Mouse (Mus musculus) left cerebral cortex, postnatal 4 days (tissue): ENCODE results near the gene Wasf3. TPM values are rescaled to one million over a fixed set of nuclear protein-coding genes. Genes with fewer than 3 reads are reported as not detected.

Source experiments
- DNase-seq: peaks from one replicate; pipeline ENCODE4 v3.0.0-alpha.2; 2022
- intact Hi-C: fragments of 180-260 bp; cut with DNase I; formaldehyde crosslinking; loops from one replicate; pipeline ENCODE4 v1.15.1; 2025
- total RNA-seq, 2 experiments: library from RNA; stranded (reverse); gene quantifications; 2 replicates each; pipeline ENCODE4 v1.2.3; 2021

Gene Wasf3
- 10 to 100 TPM; 64.9 to 66.0 TPM for total RNA-seq

DNA sequence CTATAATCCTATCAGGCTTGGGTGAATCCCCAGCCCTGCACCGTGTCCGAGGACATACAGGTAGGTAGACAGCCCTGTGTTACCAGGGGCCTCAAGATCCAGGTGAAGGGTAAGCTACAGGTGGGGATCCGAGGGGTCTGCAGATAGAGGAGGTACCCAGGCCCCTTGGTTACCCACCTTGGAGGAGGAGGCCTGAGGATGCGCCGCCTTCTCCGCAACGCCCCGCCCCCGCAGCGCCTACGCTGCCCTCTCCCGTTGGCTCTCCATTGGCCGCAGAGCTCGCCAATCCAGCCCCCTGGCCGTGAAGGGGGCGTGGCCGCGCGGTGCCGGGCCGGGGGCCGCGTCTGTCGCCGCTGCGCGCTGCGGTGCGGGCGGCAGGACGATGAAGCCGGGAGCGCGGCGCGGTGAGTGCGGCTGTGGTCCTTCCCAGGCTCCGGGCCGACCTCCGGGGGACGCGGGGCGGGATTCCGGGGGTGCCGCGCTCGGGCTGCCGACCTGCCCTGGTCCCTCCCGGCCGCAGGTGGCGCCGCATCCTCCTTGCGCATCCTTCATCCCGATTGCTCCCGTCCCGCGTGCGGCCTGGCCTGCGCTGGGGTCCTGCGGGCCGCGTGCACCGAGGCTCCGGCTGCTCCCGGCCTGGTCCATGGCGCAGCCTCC lies at the start of gene Wasf3:
Gene Wasf3, plus strand, starts transcription at position 51 of the 657 bp plus-strand sequence.
- peak; percentile 96 for DNase-seq
- intact Hi-C loops: loop anchor here (5.0 kb wide), 1 partner anchor 53 kb away; no protein-coding TSS in a partner anchor

DNA sequence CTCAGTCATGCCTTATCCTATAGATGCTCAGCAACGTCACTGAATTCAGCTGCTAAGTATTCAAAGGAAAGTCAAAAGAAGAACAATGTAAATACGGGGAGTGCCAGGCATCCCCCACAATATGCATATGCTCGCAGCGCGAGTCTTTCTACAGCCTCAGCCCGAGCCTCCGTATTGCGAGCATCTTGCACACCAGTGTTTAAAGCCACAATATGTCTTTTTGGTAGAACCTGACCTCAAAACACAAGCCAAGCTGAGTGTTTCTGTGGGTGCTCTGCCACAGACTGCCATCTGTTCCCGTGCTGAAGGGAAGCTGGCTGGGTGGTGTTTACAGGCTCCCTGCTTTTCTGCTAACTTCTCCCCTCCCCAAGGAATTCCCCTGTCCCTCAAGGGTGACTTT lies 46.7 kb upstream of the Wasf3 start:
- DNase-seq: no peak
- intact Hi-C loops: no loop called here

DNA sequence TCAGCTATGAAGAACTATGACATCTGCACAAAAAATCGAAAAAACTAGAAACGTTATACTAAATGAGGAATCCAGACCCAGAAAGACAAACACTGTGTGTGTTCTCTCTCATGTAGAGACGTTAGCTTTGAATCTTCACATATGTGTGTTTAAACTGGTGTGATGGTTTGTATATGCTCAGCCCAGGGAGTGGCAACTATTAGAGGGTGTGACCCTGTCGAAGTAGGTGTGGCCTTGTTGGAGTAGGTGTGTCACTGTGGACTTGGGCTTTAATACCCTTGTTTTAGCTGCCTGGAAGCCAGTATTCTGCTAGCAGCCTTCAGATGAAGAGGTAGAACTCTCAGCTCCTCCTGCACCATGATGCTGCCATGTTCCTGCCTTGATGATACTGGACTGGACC lies 44.7 kb upstream of the Wasf3 start:
- no peak for DNase-seq
- intact Hi-C loops: no loop called here

DNA sequence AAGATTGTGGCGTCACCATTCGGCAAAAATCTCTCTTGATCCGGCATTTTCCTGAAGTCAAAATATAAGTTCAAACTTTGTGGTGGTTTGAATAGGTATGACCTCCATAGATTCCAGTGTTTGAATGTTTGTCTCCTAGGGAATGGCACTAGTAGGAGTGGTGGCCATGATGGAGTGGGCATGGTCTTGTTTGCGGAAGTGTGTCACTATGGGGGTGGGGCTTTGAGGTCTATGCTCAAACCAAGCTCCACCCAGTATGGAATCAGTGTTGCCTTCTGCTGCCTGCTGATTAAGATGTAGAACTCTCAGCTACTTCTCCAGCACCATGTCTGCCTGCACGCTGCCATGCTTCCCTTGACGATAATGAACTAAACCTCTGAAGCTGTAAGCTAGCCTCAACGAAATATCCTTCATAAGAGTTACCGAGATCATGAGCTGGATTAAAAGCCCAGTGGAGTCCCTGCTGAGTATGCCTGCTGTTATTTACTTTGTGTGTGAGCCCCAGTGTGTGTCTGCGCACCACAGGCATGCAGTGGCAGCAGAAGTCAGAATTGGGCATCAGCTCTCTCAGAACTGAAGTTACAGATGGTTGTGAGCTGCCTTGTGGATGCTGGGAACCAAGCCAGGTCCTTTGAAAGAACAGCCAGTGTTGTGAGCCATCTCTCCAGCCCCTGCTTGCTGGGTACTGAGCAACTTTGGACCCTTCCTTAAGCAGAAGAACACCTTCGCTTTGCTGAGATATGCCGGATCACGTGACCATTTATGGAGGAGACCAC lies 39.7 kb upstream of the Wasf3 start:
- intact Hi-C loops: no loop called here
- DNase-seq: peak; percentile 22

DNA sequence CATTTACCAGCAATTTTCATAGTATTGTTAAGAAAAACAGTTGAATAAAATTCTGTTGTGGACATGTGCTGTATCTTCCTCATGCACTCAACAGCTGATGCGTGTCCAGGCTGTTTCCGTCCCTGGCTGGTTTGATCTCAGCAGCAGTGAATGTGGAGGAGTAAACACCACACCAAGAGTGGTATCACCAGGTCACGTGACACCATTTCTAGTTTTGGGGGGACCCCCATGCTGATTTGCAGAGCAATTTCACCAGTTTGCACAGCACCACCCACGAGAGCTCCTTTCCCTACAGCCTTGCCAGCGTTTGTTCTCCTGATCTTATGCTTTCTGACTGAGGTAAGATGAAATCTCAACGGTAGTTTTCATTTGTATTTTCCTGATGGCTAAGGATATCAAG lies 37.7 kb upstream of the Wasf3 start:
- intact Hi-C loops: no loop called here
- no peak for DNase-seq

DNA sequence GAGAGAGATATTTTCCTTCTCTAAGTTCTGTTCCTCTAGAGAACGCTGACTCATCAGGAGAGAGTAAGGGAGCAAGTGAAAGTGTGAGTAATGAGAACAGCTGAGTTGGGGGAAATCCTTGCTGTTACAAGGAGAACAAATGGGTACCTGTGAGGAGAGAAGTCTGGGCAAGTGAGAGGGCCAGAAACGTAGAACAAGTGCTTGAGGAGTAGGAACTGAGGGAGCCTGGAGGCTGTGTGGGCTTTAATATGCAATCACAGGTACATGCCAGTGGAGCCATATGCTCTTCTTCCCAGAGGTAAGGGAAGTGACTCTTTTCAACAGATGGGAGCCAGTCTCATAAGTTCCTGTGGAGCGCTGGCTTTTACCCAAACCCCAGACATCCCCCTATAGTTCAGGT lies 35.6 kb upstream of the Wasf3 start:
- intact Hi-C loops: no loop called here
- DNase-seq: no peak

DNA sequence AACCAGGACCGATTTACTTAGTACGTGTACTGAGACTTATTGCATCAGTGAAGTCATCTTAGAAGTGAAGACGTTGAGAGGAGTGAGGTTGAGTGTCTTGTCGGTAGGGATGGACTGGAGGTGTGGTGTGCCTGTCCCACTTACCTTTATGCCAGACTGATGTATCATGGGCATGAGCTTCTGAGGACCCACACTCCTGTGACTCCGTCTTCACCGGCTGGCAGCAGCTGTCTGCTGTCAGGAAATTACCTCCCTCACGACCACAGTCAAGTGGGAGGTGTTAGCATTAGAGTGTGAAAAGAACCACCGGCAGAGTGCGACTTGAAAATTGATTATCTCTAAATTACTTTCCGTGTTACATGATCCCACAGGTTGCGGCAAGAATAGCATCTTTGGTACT lies 34.0 kb upstream of the Wasf3 start:
- intact Hi-C loops: no loop called here
- DNase-seq: no peak

DNA sequence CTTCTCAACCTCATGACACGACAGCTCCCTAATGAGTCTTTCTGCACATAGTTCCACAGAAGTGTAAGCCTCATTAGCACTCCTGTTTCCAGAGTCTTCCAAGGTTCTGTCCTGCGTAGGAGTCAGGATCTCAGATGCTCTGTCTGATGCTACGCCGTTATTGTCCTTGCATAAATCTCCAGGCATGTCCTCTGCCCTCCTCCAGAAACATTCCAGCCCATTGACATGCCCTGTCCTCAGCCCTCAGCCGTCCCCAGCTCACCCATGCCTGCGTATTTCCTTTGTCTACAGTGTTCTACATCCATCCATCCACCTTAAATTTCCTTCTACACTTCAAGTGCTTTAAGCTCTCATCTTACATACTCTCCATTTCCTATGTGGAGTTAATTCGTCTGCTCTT lies 32.8 kb upstream of the Wasf3 start:
- DNase-seq: no peak
- intact Hi-C loops: no loop called here

DNA sequence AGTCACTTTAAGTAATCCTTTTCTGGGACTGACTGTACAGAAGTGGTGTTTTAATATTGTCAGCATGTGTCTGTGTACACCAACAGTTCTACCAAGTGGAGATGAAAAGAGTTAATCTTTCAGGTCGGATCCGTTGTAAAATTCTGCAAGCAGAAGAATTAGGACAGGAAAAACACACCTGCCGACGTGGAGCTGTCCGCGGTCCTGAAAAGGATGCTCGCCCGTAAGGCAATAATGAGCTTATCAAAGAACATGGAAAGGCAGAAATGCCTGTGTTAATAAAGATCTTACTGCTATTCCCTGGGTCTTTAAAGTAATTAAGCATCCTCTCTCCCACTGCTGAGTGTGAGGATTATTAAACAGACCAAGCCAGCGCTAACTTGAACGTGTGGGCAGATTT lies 24.4 kb upstream of the Wasf3 start:
- DNase-seq: no peak
- intact Hi-C loops: no loop called here

DNA sequence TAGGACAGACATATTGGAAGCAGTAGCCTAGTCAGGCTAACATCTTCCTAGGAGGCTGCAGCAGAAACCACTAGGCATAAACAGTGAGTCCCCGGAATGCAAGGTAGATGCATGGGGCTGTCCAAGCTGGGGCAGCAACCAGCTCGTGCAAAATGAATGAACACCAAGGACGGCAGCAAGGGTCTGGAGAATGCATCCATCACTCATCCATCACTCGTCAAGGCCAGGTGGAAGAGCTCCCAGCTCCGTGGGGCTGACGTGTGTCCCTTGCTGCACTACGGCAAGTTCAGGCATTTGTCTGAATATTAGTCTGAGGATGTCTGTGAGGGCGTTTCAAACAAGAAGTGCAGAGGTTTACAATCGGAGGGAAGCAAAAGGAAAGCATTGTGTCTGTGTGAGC lies 22.1 kb upstream of the Wasf3 start:
- intact Hi-C loops: no loop called here
- DNase-seq: no peak

DNA sequence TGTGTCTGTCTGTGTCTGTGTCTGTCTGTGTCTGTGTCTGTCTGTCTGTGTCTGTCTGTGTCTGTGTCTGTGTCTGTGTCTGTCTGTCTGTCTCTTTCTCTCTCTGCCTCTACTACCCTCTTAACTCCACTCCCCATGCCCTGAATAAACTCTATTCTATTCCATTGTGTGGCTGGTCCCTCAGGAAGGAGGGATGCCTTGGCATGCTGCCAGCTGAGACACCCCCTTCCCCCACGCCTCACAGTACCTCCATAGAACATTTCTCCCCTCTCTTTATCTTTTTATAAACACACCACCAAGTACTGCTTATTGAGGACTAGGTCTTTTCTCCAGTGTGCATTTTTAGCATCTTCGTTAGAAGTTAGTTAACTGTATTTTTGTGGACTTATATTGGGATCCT lies 16.4 kb upstream of the Wasf3 start:
- peak; percentile 61 for DNase-seq
- intact Hi-C loops: no loop called here

DNA sequence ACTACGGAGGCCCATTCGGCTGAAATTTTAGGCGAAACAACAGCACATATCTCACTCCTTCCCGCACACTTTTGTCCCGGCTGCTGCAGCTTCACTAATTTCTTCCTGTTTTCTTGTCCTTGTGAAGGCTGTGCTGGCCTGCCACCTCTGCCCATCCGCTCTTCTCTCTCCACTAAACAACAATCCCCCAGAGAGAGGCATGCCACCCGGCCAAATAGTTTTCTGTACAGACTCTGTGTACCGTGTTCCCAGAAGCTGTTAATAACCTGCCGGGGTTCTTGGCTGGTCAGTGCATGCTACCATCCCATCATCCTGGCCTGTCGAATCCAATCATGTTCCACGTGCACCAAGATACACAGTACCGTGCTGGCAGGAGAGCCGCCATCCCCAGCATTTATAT lies 15.8 kb upstream of the Wasf3 start:
- DNase-seq: peak; percentile 64
- intact Hi-C loops: no loop called here

DNA sequence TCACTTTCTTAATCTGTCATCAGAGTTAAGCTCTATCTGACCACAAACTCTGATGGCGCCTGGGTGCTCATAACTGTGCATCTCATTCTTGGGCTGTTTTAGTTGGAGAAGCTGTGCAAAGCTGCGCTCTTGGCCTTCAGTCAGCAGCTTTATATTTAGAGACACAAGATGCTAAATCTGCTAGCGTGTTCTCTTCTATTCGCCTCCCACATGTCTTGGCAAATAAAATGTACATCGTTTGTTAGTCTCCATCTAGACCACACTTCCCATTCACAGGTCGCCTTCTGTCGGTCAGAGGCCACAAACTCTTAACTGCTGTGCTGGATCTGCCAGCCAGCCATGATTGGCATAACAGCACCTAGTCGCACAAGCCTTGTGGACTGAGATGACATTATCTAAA lies 14.0 kb upstream of the Wasf3 start:
- DNase-seq: no peak
- intact Hi-C loops: no loop called here

DNA sequence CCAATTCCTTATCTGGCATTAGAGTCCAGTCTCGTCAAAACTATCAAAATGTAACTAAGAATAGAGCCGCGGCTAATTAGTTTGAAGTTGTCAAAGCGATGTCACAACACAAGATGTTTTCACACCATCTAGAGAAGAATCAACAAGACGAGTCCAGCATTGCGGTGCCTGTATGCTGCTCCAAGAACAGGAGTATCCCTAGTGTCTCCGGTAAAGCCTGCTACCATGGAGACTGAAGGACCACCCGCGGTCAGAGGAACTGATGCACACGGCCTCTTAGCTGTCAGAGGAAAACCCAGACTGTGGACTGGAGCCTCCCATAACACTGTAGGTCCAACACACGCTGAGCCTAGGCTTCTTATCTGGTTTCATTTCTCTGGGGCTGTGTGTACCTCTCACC lies 11.5 kb upstream of the Wasf3 start:
- DNase-seq: peak; percentile 31
- intact Hi-C loops: no loop called here

DNA sequence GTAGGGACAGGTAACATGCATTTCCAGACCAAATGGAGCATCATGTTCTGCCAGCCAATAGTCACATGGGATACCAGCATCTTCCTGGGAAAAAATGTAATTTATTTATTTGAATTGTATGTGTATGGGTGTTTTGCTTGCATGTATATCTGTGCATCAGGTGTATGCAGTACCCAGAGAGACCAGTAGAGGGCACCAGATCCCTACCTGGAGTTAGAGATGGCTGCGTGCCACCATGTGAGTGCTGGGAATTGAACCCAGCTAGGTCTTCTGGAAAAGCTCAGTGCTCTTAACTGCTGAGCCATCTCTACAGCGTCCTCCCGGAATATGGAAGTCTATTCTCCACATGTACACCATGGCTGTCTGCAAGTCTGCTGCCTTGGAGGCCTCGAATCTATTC lies 8.2 kb upstream of the Wasf3 start:
- intact Hi-C loops: no loop called here

DNA sequence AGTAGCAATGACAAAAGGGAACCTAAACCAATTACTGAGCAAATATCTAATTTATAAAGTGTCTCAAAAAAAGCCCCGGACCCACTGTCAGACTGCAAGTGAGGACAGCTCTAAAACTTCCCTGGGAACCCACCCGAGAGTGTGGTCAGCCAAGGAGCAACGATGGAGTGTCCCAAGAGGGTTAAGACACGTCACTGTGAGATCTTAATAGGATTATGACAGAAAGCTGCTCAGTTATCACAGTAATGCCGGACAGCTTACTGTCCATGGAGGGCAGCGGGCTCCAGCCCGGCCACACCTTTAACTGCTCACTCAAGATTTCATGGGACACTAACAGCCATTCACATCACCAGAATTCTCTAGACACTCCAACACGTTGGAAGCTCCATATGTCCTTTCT lies 4.7 kb upstream of the Wasf3 start:
- DNase-seq: no peak
- intact Hi-C loops: loop anchor here (5.0 kb wide), 1 partner anchor 48 kb away; no protein-coding TSS in a partner anchor

More for the DNA sequence above, 8.2 kb upstream of the Wasf3 start:
- no peak for DNase-seq

DNA sequence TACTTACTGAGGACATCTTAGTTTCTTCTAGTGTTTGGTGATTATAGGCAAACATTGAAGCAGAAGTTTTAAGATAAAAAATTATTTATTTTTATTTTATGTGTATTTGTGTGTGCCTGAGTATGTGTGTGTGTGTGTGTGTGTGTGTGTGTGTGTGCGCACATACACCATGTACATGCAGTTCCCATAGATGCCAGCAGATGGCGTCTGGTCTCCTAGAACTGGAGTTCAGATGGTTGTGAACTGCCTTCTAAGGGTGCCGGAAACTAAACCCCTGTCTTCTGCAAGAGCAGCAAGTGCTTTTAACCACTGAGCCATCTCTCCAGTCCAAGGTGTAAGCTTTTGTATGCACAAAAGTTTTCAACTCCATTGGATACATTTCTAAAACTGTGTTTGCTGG lies 2.5 kb upstream of the Wasf3 start:
- intact Hi-C loops: loop anchor here (5.0 kb wide), 1 partner anchor 50 kb away; no protein-coding TSS in a partner anchor
- DNase-seq: no peak

DNA sequence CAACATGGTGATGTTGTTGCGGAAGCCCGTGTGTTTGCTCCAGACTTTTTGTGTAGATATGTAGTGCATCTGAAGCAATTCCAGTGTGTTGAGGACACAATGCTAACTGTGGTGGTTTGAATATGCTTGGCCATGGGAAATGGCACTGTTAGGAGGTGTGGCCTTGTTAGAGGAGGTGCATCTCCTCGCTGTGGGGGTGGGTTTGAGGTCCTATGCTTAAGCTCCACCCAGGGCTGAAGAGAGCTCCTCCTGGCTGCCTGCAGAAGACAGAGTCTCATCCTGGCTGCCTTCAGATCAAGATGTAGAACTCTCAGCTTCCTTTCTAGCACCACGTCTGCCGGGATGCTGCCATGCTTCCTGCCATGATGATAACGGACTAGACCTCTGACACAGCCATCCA lies 1.4 kb upstream of the Wasf3 start:
- intact Hi-C loops: loop anchor here (5.0 kb wide), 1 partner anchor 51 kb away; no protein-coding TSS in a partner anchor
- no peak for DNase-seq

DNA sequence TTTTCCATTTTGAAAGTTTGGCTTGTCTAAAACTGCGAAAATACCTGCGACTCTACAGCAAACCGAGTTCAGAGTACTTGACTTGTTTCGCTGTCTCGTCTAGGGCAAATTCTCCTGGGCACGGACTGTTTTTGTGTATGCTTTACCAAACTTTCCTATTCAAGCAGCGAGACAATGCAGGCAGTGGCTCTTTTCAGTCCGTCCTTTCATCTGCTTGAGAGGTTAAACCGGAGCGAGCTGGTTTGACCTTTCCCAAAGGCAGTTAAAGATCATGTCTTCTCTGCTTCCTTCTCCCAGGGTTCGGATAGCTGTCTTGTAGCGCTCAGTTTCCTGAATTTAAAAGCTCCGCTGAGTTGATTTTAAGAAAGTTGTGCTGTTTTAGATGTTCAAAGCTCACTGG lies 1.2 kb downstream of the Wasf3 start:
- intact Hi-C loops: no loop called here
- no peak for DNase-seq

DNA sequence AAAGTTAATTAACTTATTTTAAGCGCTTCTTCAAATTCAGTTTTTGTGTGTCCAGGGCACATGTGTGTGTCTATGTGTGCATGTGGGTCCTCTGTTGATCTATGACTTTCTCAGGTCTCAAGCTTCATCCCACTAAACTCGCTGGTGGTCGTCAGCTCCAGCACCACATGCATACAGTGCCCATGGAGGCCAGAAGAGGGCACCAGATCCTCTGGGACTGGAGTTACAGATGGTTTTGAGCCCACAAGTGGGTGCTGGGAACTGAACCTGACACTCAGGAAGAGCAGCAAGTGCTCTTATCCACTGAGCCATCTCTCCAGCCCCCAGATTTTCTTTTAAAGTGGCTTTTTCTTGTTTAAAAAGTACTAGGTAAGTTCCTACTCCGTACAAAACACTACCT lies 2.1 kb downstream of the Wasf3 start:
- intact Hi-C loops: no loop called here
- no peak for DNase-seq

DNA sequence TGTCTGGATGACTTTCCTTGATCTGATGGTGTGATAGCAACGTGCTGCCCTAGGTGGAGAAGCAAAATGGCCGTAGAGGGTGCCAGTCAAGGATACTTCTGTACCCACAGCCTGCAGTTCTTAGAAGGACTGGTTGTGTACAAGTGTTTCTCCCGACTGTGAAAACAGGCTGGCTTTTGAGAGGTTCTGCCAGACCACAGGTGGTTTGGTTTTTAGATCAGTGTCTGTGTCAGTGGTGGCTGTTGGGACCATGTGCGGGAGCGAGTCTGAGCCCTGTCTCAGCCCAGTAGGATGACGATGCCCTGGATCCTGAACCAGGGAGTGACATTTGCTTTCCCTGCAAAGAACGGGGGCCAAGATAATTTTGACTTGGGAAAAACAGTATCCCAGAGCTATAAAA lies 9.8 kb downstream of the Wasf3 start:
- DNase-seq: no peak
- intact Hi-C loops: no loop called here

DNA sequence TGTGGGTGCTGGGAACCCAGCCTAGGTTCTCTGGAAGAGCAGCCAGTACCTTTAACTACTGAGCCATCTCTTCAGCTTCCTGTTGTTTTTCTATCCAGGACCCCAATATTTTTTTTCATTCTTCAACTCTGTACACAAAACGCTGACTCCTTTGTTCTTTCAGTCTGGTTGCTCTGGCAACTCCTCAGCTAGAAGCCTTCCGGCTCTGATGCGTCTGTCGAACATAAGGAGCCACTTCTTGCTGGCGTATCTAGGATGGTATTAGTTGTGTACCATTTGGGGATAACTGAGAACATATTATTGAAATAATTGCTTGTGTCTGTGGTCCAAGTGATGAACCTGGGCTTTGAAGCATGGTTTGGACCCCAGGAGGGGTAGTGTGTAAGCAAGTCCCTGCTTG lies 12.5 kb downstream of the Wasf3 start:
- intact Hi-C loops: no loop called here
- DNase-seq: no peak
